Mouse (Mus musculus) MEL (cell line): Measurements from ENCODE around the gene Cxcl5. TPM values are rescaled to one million over a fixed set of nuclear protein-coding genes. Genes with fewer than 3 reads are reported as not detected.

Source experiments
- DNase-seq: peaks from one replicate; pipeline ENCODE4 v3.0.0; 2011; ENCODE audit warnings: low read depth, low spot score
- H3K27ac ChIP-seq: 2 replicates; pipeline ENCODE4 v1.5.1; 2012; ENCODE audit warnings: low read depth, mild to moderate bottlenecking, control low read depth, low read length, moderate library complexity; ENCODE audit not compliant: control insufficient read depth
- H3K27me3 ChIP-seq, 2 experiments: fragments of 150-350 bp in 1 of 2; sonication (generic) in 1 of 2; 2 replicates each; pipeline ENCODE4 v1.6.1; 2012; ENCODE audit warnings: low read length in 2 of 2, mild to moderate bottlenecking in 2 of 2, improper control_type of control experiment in 1 of 2, moderate library complexity in 1 of 2; ENCODE audit not compliant: insufficient read depth in 2 of 2, control insufficient read depth in 1 of 2
- H3K36me3 ChIP-seq, 2 experiments: 2 replicates each; pipeline ENCODE4 v1.6.1; 2012 to 2014; ENCODE audit warnings: low read length in 2 of 2, improper control_type of control experiment in 1 of 2, inconsistent platforms in 1 of 2, mild to moderate bottlenecking in 1 of 2; ENCODE audit not compliant: insufficient read depth in 2 of 2, control insufficient read depth in 1 of 2
- H3K4me1 ChIP-seq, 2 experiments: fragments of 150-350 bp in 1 of 2; sonication (generic) in 1 of 2; 2 replicates each; pipeline ENCODE4 v1.6.1; 2012; ENCODE audit warnings: low read length in 2 of 2, improper control_type of control experiment in 1 of 2, mild to moderate bottlenecking in 1 of 2; ENCODE audit not compliant: insufficient read depth in 2 of 2, control insufficient read depth in 1 of 2
- H3K4me3 ChIP-seq, 2 experiments: fragments of 150-350 bp in 1 of 2; sonication (generic) in 1 of 2; 2 replicates each; pipeline ENCODE4 v1.5.1; 2012; ENCODE audit warnings: low read depth in 2 of 2, low read length in 2 of 2, mild to moderate bottlenecking in 2 of 2, moderate library complexity in 2 of 2, control low read depth in 1 of 2, improper control_type of control experiment in 1 of 2; ENCODE audit not compliant: control insufficient read depth in 1 of 2, insufficient read depth in 1 of 2
- H3K79me2 ChIP-seq: 2 replicates; pipeline ENCODE4 v1.6.1; 2012; ENCODE audit warnings: mild to moderate bottlenecking, low read length, moderate library complexity; ENCODE audit not compliant: control insufficient read depth, poor library complexity, insufficient read depth
- H3K9ac ChIP-seq: 2 replicates; pipeline ENCODE4 v1.6.1; 2012; ENCODE audit warnings: low read depth, mild to moderate bottlenecking, control low read depth, low read length, moderate library complexity; ENCODE audit not compliant: control insufficient read depth, poor library complexity, severe bottlenecking
- H3K9me3 ChIP-seq: fragments of 150-350 bp; sonication (generic); replicated peaks from 2 replicates; pipeline ENCODE4 v1.6.1; 2012; ENCODE audit warnings: mild to moderate bottlenecking, low read length, improper control_type of control experiment, moderate library complexity; ENCODE audit not compliant: insufficient read depth
- CHD1 ChIP-seq: IDR thresholded peaks from 2 replicates; pipeline ENCODE4 v1.6.1; 2012; ENCODE audit warnings: low read depth, mild to moderate bottlenecking, inconsistent platforms, low read length, improper control_type of control experiment
- E2F4 ChIP-seq: IDR thresholded peaks from 2 replicates; pipeline ENCODE4 v1.6.1; 2011; ENCODE audit warnings: low read depth, low read length, improper control_type of control experiment, borderline replicate concordance
- EP300 ChIP-seq, 2 experiments: IDR thresholded peaks; 2 replicates each; pipeline ENCODE4 v1.6.1; 2011; ENCODE audit warnings: improper control_type of control experiment in 2 of 2, low read length in 2 of 2, low read depth in 1 of 2, mild to moderate bottlenecking in 1 of 2
- ETS1 ChIP-seq: IDR thresholded peaks from 2 replicates; pipeline ENCODE4 v1.6.1; 2012; ENCODE audit warnings: low read depth, mild to moderate bottlenecking, inconsistent platforms, low read length, improper control_type of control experiment, moderate library complexity
- JUND ChIP-seq: IDR thresholded peaks from 2 replicates; pipeline ENCODE4 v1.6.1; 2011; ENCODE audit warnings: low read depth, mild to moderate bottlenecking, improper control_type of control experiment, low read length
- KAT2A ChIP-seq: conservative IDR thresholded peaks from 2 replicates; pipeline ENCODE4 v1.6.1; 2012; ENCODE audit warnings: low read depth, low read length, improper control_type of control experiment, inconsistent platforms
- MAFK ChIP-seq: IDR thresholded peaks from 2 replicates; pipeline ENCODE4 v1.6.1; 2011; ENCODE audit warnings: low read depth, mild to moderate bottlenecking, low read length, improper control_type of control experiment, borderline replicate concordance
- MXI1 ChIP-seq: IDR thresholded peaks from 2 replicates; pipeline ENCODE4 v1.6.1; 2011; ENCODE audit warnings: mild to moderate bottlenecking, low read depth, low read length, improper control_type of control experiment
- POLR2A ChIP-seq, 2 experiments: IDR thresholded peaks; 2 replicates each; pipeline ENCODE4 v1.6.1; 2011 to 2012; ENCODE audit warnings: low read length in 2 of 2, mild to moderate bottlenecking in 2 of 2, control low read depth in 1 of 2, improper control_type of control experiment in 1 of 2, low read depth in 1 of 2, moderate library complexity in 1 of 2; ENCODE audit not compliant: control insufficient read depth in 1 of 2, insufficient read depth in 1 of 2, poor library complexity in 1 of 2
- POLR2AphosphoS5 ChIP-seq: IDR thresholded peaks from 2 replicates; pipeline ENCODE4 v1.6.1; 2012; ENCODE audit warnings: low read depth, borderline replicate concordance, mild to moderate bottlenecking, inconsistent platforms, low read length, moderate library complexity, mixed read lengths
- TAL1 ChIP-seq: IDR thresholded peaks from 2 replicates; pipeline ENCODE4 v1.6.1; 2012; ENCODE audit warnings: mild to moderate bottlenecking, inconsistent platforms, low read length, moderate library complexity, mixed read lengths
- UBTF ChIP-seq: IDR thresholded peaks from 2 replicates; pipeline ENCODE4 v1.6.1; 2012; ENCODE audit warnings: low read depth, mild to moderate bottlenecking, inconsistent platforms, low read length, improper control_type of control experiment, moderate library complexity, borderline replicate concordance; ENCODE audit not compliant: insufficient read depth
- USF1 ChIP-seq: IDR thresholded peaks from 2 replicates; pipeline ENCODE4 v1.6.1; 2014; ENCODE audit warnings: low read depth, mild to moderate bottlenecking, inconsistent platforms, low read length, improper control_type of control experiment, moderate library complexity
- ZMIZ1 ChIP-seq: IDR thresholded peaks from 2 replicates; pipeline ENCODE4 v1.6.1; 2012; ENCODE audit warnings: low read depth, mild to moderate bottlenecking, inconsistent platforms, low read length, improper control_type of control experiment, moderate library complexity
- ZNF384 ChIP-seq: IDR thresholded peaks from 2 replicates; pipeline ENCODE4 v1.6.1; 2012; ENCODE audit warnings: low read depth, mild to moderate bottlenecking, inconsistent platforms, low read length, improper control_type of control experiment
- polyA plus RNA-seq, 2 experiments: library from polyadenylated mRNA; stranded (reverse) in 1 of 2; unstranded in 1 of 2; fragments of >175 nt in 1 of 2; fragments of >200 nt in 1 of 2; gene quantifications; 2 replicates each; pipeline versions ENCODE4 v1.2.1 to v1.2.4; 2012; ENCODE audit warnings: low replicate concordance in 2 of 2, low read depth in 1 of 2; ENCODE audit not compliant: insufficient read length in 2 of 2, insufficient read depth in 1 of 2, missing spikeins in 1 of 2
- total RNA-seq: library from RNA; depleted of rRNA; stranded (reverse); fragments of 300-350 nt; gene quantifications from 2 replicates; pipeline ENCODE4 v1.2.3, GENCODE M21; 2012

Gene Cxcl5
- total and polyA plus RNA-seq, 3 experiments = not detected

GRCm38 (mm10) chr5:90768218-90768617, 9.1 kb downstream of the Cxcl5 start, which contains the start of gene Ppbp:
TSS of gene Ppbp (plus strand) at chr5:90768518.
- Histone ChIP-seq H3K79me2 (peaks cover 2% of the 10 kb centered on the region; the same call in 1 of the 2 replicates), H3K9me3 (no peaks in the 10 kb centered on the region), H3K9ac (no peak within 1 kb of the TSS), H3K4me3 (no peak within 1 kb of the TSS), H3K27ac (no peak within 1 kb of the TSS), H3K27me3 (no peaks in the 10 kb centered on the region), H3K36me3 (peaks cover 0 to 20% of the 10 kb centered on the region in 2 experiments; a peak in 2 of 4 replicates), H3K4me1 (peaks cover 4 to 17% of the 10 kb centered on the region in 2 experiments)
- no peak for DNase-seq
- TF ChIP-seq E2F4 (no peak), POLR2A (IDR thresholded peaks at IDR 0.05; ENCODE audit: control insufficient read depth in 1 of 2, insufficient read depth in 1 of 2, low read depth in 1 of 2, low read length in 2 of 2, poor library complexity in 1 of 2) (no peak), ETS1 (no peak), MAFK (no peak), JUND (no peak), TAL1 (no peak), USF1 (no peak), EP300 (IDR thresholded peaks at IDR 0.05; ENCODE audit: low read depth in 1 of 2, low read length in 2 of 2) (no peak)

GRCm38 (mm10) chr5:90771369-90771768, 12.2 kb downstream of the Cxcl5 start:
- Histone ChIP-seq H3K27me3 (no peaks in the 10 kb centered on the region), H3K4me3 (peak overlapping the region in 1 of 2 experiments; percentile 85; a peak in 2 of 4 replicates), H3K4me1 (peaks cover 14 to 22% of the 10 kb centered on the region in 2 experiments), H3K9me3 (no peaks in the 10 kb centered on the region), H3K79me2 (peaks cover 2% of the 10 kb centered on the region; the same call in 1 of the 2 replicates), H3K36me3 (peaks cover 0 to 34% of the 10 kb centered on the region in 2 experiments; a peak in 2 of 4 replicates), H3K27ac (no peak overlapping the region), H3K9ac (no peak overlapping the region)
- peak; percentile 56 for DNase-seq
- TF ChIP-seq CHD1 (no peak), ZNF384 (no peak; the same call in 1 of the 2 replicates), KAT2A (no peak), POLR2AphosphoS5 (no peak), MAFK (peak; percentile 100), ZMIZ1 (no peak), MXI1 (no peak; the same call in 1 of the 2 replicates), UBTF (no peak), ETS1 (peak; percentile 47; the same call in 1 of the 2 replicates), JUND (no peak)
